16 mouse cellular contexts compared by ENCODE assay signal in the genomic region with DNA sequence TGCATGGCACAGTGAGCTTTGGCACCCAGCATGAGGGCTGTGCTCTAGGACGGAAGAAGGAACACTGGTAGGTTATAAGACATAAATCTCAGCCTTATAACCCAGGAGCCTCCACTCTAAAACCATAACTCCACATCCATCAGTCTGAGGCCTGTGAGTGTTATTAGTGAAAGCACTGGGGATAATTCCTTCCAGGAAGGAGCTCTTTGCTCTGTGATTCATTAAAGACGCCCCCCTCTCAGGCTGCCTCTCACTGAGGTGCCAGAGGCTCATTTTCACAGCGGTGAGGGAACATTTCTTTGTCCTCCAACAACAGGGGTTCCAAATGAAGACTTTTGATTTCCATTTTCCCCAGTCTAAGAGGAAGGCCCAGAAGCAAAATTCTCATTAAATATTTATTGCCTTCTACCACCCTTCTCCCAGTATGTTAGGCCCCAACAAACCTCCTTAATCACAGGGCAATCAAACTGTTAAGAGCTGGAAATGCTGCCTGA.
DNase-seq lines count a peak whose midpoint lies in the region; ATAC-seq and TF ChIP-seq lines count a peak whose summit lies in the region.
"Had no signal": no experiment of that assay in that cellular context is flagged by ENCODE, and none has a peak within 500 bp of the region (broad histone marks: within the 10 kb centered on the region; RNA-seq: fewer than 3 reads in every experiment).

No protein-coding gene starts in this region.

- H3K4me1 ChIP-seq in embryonic facial prominence, embryonic 13.5 days, result peaks cover 8% of the 10 kb centered on the region; the same call in 1 of the 2 replicates
- H3K4me1 ChIP-seq in hindbrain, embryonic 12.5 days, result peaks cover 5% of the 10 kb centered on the region; the same call in 1 of the 2 replicates
- H3K4me1 ChIP-seq in midbrain, embryonic 12.5 days, result 0 out of 2 replicates have a peak, but pooled peaks cover 6% of the 10 kb centered on the region
- H3K4me1 ChIP-seq in heart, adult 2 months (ENCODE audit: control insufficient read depth, insufficient read depth, low read length), result no peaks in the 10 kb centered on the region
- H3K4me1 ChIP-seq: heart, embryonic 15.5 days; intestine, embryonic 15.5 days had no signal

- TF ChIP-seq POLR2A in heart, adult 2 months (IDR thresholded peaks at IDR 0.05; ENCODE audit: insufficient read depth, low read depth, low read length), result no peak

- intact Hi-C loops in heart, adult 2 months (cut with DNase I), result no loop called here

- TF ChIP-seq CTCF in heart, adult 2 months (IDR thresholded peaks at IDR 0.05), result no peak

- H3K4me3 ChIP-seq in embryonic facial prominence, embryonic 13.5 days, result no peak overlapping the region
- H3K4me3 ChIP-seq in hindbrain, embryonic 12.5 days, result no peak overlapping the region
- H3K4me3 ChIP-seq in midbrain, embryonic 12.5 days, result no peak overlapping the region
- no peak overlapping the region for H3K4me3 ChIP-seq in heart, adult 2 months
- H3K4me3 ChIP-seq: gastrocnemius, adult 2 months; heart, embryonic 15.5 days; intestine, embryonic 15.5 days had no signal

- no peak overlapping the region for H3K4me2 ChIP-seq in embryonic facial prominence, embryonic 13.5 days
- no peak overlapping the region for H3K4me2 ChIP-seq in hindbrain, embryonic 12.5 days (replicated peaks)
- H3K4me2 ChIP-seq in midbrain, embryonic 12.5 days (replicated peaks), result no peak overlapping the region
- H3K4me2 ChIP-seq: heart, embryonic 15.5 days; intestine, embryonic 15.5 days; lung, embryonic 14.5 days had no signal

- TF ChIP-seq EP300 in heart, adult 2 months (IDR thresholded peaks at IDR 0.05; ENCODE audit: insufficient read depth, low read depth, low read length), result no peak

- ATAC-seq in embryonic facial prominence, embryonic 13.5 days (ENCODE audit: insufficient number of reproducible peaks, insufficient read depth, low FRiP score, low TSS enrichment, low read depth), result no peak
- peak; percentile 73 for ATAC-seq in hindbrain, embryonic 12.5 days (ENCODE audit: low FRiP score)
- ATAC-seq in midbrain, embryonic 12.5 days (ENCODE audit: low FRiP score, low read depth), result peak; percentile 23; the same call in 1 of the 2 replicates
- ATAC-seq: intestine, embryonic 15.5 days had no signal

- H3K27ac ChIP-seq in embryonic facial prominence, embryonic 13.5 days, result peak overlapping the region; percentile 60
- peak overlapping the region; percentile 52 for H3K27ac ChIP-seq in hindbrain, embryonic 12.5 days
- no peak overlapping the region; the same call in 1 of the 2 replicates for H3K27ac ChIP-seq in midbrain, embryonic 12.5 days (replicated peaks)
- no peak overlapping the region for H3K27ac ChIP-seq in heart, adult 2 months
- H3K27ac ChIP-seq: gastrocnemius, adult 2 months; heart, embryonic 15.5 days; intestine, embryonic 15.5 days had no signal

- WGBS in embryonic facial prominence, embryonic 13.5 days, result 27% methylated on average over 3 of the region's 3 CpGs
- 19% methylated on average over 3 of the region's 3 CpGs for WGBS in hindbrain, embryonic 12.5 days
- WGBS in midbrain, embryonic 12.5 days, result 14% methylated on average over 3 of the region's 3 CpGs
- 60% methylated on average over 3 of the region's 3 CpGs for WGBS in heart, adult 2 months

- H3K36me3 ChIP-seq in embryonic facial prominence, embryonic 13.5 days, result no peaks in the 10 kb centered on the region
- no peaks in the 10 kb centered on the region for H3K36me3 ChIP-seq in hindbrain, embryonic 12.5 days
- H3K36me3 ChIP-seq in midbrain, embryonic 12.5 days, result no peaks in the 10 kb centered on the region
- H3K36me3 ChIP-seq in heart, adult 2 months (ENCODE audit: control insufficient read depth, insufficient read depth, low read length), result no peaks in the 10 kb centered on the region
- H3K36me3 ChIP-seq: heart, embryonic 15.5 days; intestine, embryonic 15.5 days had no signal

- peak; percentile 39 for DNase-seq in embryo, embryonic 10.5 days (ENCODE audit: low spot score)
- DNase-seq in retina, embryonic 14.5 days (ENCODE audit: low spot score), result no peak
- DNase-seq in heart, adult 2 months, result no peak
- no peak for DNase-seq in spleen, postnatal 4 days (ENCODE audit: low spot score in 2 of 2)
- no peak for DNase-seq in right cerebral cortex, adult 2 months (ENCODE audit: low spot score in 2 of 2)
- DNase-seq: adrenal gland, postnatal 10 days; cerebellum, adult 11 months; gastrocnemius, adult 2 months; lung, embryonic 14.5 days; spleen, adult 18-20 months; thymus, adult 18-20 months had no signal

- H3K27me3 ChIP-seq in embryonic facial prominence, embryonic 13.5 days, result no peaks in the 10 kb centered on the region
- H3K27me3 ChIP-seq in hindbrain, embryonic 12.5 days, result no peaks in the 10 kb centered on the region
- H3K27me3 ChIP-seq in midbrain, embryonic 12.5 days, result no peaks in the 10 kb centered on the region
- H3K27me3 ChIP-seq in heart, adult 2 months (ENCODE audit: control insufficient read depth, insufficient read depth, low read length), result no peaks in the 10 kb centered on the region
- H3K27me3 ChIP-seq: heart, embryonic 15.5 days; intestine, embryonic 15.5 days had no signal

- no peaks in the 10 kb centered on the region for H3K79me2 ChIP-seq in heart, adult 2 months (replicated peaks; ENCODE audit: control insufficient read depth, insufficient read depth, low read length)

- no peaks in the 10 kb centered on the region for H3K9me3 ChIP-seq in embryonic facial prominence, embryonic 13.5 days
- no peaks in the 10 kb centered on the region for H3K9me3 ChIP-seq in hindbrain, embryonic 12.5 days (replicated peaks)
- H3K9me3 ChIP-seq in midbrain, embryonic 12.5 days, result no peaks in the 10 kb centered on the region
- H3K9me3 ChIP-seq: heart, embryonic 15.5 days; intestine, embryonic 15.5 days had no signal

- no peak overlapping the region for H3K9ac ChIP-seq in embryonic facial prominence, embryonic 13.5 days
- no peak overlapping the region for H3K9ac ChIP-seq in hindbrain, embryonic 12.5 days
- no peak overlapping the region for H3K9ac ChIP-seq in midbrain, embryonic 12.5 days (replicated peaks)
- H3K9ac ChIP-seq in heart, adult 2 months (ENCODE audit: low read depth, low read length), result no peak overlapping the region
- H3K9ac ChIP-seq: heart, embryonic 15.5 days; intestine, embryonic 15.5 days; lung, embryonic 14.5 days had no signal

Comparison
In these comparisons a context has a peak if more than half of its experiments do, and no peak if none do; other contexts are left out.
1. H3K27ac ChIP-seq: peak in embryonic facial prominence, embryonic 13.5 days (single experiment) and hindbrain, embryonic 12.5 days (single experiment); none in midbrain, embryonic 12.5 days (single experiment) and heart, adult 2 months (single experiment).